Mouse (Mus musculus) adrenal gland, adult 8-10 months (tissue): ENCODE results near the gene Ccdc177. TPM values are rescaled to one million over a fixed set of nuclear protein-coding genes. Genes with fewer than 3 reads are reported as not detected.

Experiments used
- DNase-seq: peaks from one replicate; pipeline ENCODE4 v3.0.0; 2022
- total RNA-seq, 4 experiments: library from RNA; stranded (reverse); gene quantifications; 2 replicates each; pipeline ENCODE4 v1.2.4; 2022

Gene Ccdc177
- total RNA-seq, 4 experiments from 2014 or later = 0.09 TPM; not detected in 3

GRCm38 (mm10) chr12:80783889-80784288 lies 23.4 kb upstream of the Ccdc177 start:
- no peak for DNase-seq

GRCm38 (mm10) chr12:80782892-80783291 lies 22.4 kb upstream of the Ccdc177 start:
- no peak for DNase-seq

GRCm38 (mm10) chr12:80782190-80782589 lies 21.7 kb upstream of the Ccdc177 start:
- no peak for DNase-seq

- DNase-seq = no peak
Observed at GRCm38 (mm10) chr12:80779760-80780159, 19.3 kb upstream of the Ccdc177 start.

GRCm38 (mm10) chr12:80778188-80778936 lies 17.9 kb upstream of the Ccdc177 start:
- no peak for DNase-seq

GRCm38 (mm10) chr12:80776046-80776634 lies 15.7 kb upstream of the Ccdc177 start:
- no peak for DNase-seq

- DNase-seq = no peak
Observed at GRCm38 (mm10) chr12:80774786-80775185, 14.3 kb upstream of the Ccdc177 start.

- no peak for DNase-seq
Observed at GRCm38 (mm10) chr12:80769697-80770096, 9.2 kb upstream of the Ccdc177 start.

- DNase-seq = no peak
Observed at GRCm38 (mm10) chr12:80764116-80764515, 3.6 kb upstream of the Ccdc177 start.

GRCm38 (mm10) chr12:80762982-80763381 lies 2.5 kb upstream of the Ccdc177 start:
- DNase-seq = no peak

- DNase-seq = no peak
Observed at GRCm38 (mm10) chr12:80759713-80760395, 633 bp downstream of the Ccdc177 start.

- DNase-seq = no peak
Observed at GRCm38 (mm10) chr12:80759387-80759712, 1.1 kb downstream of the Ccdc177 start.

GRCm38 (mm10) chr12:80758559-80759386 lies 1.7 kb downstream of the Ccdc177 start:
- no peak for DNase-seq

- DNase-seq = peak; percentile 18
Observed at GRCm38 (mm10) chr12:80757751-80758558, 2.5 kb downstream of the Ccdc177 start.

GRCm38 (mm10) chr12:80751556-80751955 lies 8.9 kb downstream of the Ccdc177 start:
- no peak for DNase-seq

GRCm38 (mm10) chr12:80746031-80746813 lies 14.3 kb downstream of the Ccdc177 start:
- no peak for DNase-seq

GRCm38 (mm10) chr12:80744614-80745013 lies 15.9 kb downstream of the Ccdc177 start:
- no peak for DNase-seq

- DNase-seq = no peak
Observed at GRCm38 (mm10) chr12:80739482-80739881, 21.0 kb downstream of the Ccdc177 start.

- no peak for DNase-seq
Observed at GRCm38 (mm10) chr12:80737283-80737600, 23.2 kb downstream of the Ccdc177 start.

GRCm38 (mm10) chr12:80736464-80737282 lies 23.8 kb downstream of the Ccdc177 start:
- DNase-seq = no peak
